Mouse (Mus musculus) cortical plate, adult 2 months (tissue): Measurements from ENCODE around the gene Rpl18.

Experiments used
- CTCF ChIP-seq: fragments of 200-500 bp; IDR thresholded peaks from 2 replicates; pipeline ENCODE4 v1.5.1; 2011; ENCODE audit warnings: mild to moderate bottlenecking, control low read depth, low read length; ENCODE audit not compliant: insufficient read depth; ENCODE audit errors: extremely low read depth
- POLR2A ChIP-seq: fragments of 200-500 bp; IDR thresholded peaks from 2 replicates; pipeline ENCODE4 v1.6.1; 2011; ENCODE audit warnings: mild to moderate bottlenecking, low read length, control low read depth; ENCODE audit not compliant: insufficient read depth; ENCODE audit errors: extremely low read depth

GRCm38 (mm10) chr7:45697894-45698293 lies 17.4 kb upstream of the Rpl18 start:
- TF ChIP-seq CTCF (no peak), POLR2A (no peak)
